Mouse (Mus musculus) left cerebral cortex, postnatal 25 days (tissue): ENCODE data around the gene Csl. TPM values are rescaled to one million over a fixed set of nuclear protein-coding genes. Genes with fewer than 3 reads are reported as not detected.

ENCODE experiments used
- DNase-seq, 2 experiments: peaks; one replicate each; pipeline ENCODE4 v3.0.0; 2022; ENCODE audit warnings: low spot score in 2 of 2, mixed read lengths in 1 of 2
- intact Hi-C: fragments of 180-260 bp; cut with DNase I; formaldehyde crosslinking; loops from one replicate; pipeline ENCODE4 v1.15.1; 2025
- total RNA-seq, 2 experiments: library from RNA; stranded (reverse); gene quantifications; 2 replicates each; pipeline ENCODE4 v1.2.3; 2021

Csl gene
- total RNA-seq = under 1 TPM; 0.55 to 0.89 TPM

DNA sequence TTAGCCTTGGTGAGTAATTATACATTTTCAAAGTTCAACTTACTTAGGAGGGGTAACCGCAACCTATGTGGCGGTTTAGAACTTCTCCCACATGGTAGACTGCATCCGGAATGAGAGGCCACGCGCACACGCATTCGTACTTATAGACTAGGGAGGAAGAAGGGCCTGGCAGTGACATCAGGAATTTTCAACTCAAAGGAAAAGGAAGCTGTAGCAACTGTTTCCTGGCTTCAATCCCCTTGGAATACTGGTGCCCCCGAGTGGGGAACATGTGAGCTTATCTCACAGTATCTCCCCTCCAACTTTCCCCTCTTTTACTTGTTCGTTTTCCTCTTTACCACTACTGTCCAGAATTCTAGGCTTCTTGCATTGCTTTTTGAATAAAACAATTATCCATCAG is at the start of gene Csl:
TSS of gene Csl (minus strand) at position 101 of the 400 bp plus-strand sequence.
- no peak for DNase-seq

DNA sequence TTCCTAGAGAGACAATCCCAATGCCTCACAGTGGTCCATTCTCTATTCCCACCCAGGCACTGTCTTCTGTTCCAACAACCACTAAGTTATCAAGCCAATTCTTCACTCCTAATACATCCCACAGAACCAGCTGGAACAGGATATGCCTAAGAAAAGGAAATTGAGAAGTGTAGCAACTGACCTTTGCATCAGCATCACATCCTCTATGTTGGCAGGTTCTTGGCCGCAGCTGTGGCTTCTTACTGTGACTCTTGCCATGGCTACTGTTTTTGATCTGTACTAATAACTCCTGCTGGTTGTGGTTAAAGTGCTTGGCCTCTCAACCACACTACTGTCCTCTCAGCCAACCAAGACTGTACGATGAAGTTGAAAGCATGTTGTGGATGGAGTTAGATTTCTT is 30.0 kb upstream of the Csl start:
- intact Hi-C loops = no loop called here
- no peak for DNase-seq

More for the DNA sequence above, at the start of gene Csl:
- intact Hi-C loops = no loop called here

DNA sequence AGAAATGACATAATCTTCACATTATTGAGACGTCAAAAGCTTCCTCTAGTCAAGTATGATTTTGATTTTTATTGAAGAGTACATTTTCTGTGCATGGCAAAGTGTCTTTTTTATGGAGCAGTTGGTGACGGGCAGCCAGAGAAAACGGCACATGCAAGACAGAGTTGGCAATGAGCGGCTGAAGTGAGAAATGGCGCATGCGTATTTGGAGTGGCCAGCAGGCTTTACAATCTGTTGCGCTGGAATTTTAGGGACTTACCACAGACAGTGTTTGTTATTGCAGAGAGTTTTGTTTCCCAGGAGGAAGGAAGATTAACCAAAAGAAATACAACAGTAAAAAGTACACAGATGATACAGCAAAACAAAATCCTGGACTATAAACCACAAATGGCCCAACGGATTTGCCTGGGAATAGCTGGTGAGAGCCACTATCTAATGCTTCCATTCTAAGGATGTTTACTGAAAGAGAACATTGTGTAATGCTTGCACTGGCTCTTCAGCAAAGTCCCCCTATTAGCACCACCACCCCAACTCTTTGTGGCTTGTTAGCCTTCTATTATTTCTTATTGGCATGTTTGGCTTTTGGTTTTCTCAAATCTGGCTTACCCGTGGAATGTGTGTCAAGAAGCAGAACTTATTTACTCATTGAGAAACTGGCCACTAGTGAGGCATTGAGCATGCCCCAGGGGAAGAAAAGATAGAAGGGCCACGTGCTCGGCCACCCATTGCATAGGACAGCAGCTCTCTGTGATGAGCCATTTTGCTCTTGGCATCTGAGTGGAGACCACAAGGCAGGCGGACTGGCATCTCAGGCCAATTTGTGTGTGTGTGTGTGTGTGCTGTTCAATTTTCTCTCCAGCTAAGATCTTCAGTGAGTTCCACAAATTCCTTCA is 15.0 kb upstream of the Csl start:
- no peak for DNase-seq
- intact Hi-C loops = no loop called here

DNA sequence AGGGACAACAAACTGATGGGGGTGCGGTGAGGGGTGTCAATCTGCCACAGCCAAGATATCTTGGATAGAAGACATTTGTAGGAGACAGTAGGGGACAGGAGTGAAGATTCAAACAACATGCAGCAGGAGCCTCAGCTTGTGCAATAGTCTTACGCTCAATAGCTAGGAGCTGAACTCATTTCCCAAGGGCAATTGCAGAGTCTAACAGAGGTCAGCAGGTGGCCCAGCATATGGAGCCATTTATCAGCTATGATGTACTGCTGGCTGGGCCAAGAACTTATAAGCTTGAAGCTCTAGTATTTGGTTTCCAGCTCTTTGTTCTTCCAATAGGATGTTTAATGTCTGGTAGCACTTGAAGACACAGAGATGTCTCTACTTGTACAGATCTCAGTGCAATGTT is 9.3 kb downstream of the Csl start:
- no peak for DNase-seq
- intact Hi-C loops = no loop called here

DNA sequence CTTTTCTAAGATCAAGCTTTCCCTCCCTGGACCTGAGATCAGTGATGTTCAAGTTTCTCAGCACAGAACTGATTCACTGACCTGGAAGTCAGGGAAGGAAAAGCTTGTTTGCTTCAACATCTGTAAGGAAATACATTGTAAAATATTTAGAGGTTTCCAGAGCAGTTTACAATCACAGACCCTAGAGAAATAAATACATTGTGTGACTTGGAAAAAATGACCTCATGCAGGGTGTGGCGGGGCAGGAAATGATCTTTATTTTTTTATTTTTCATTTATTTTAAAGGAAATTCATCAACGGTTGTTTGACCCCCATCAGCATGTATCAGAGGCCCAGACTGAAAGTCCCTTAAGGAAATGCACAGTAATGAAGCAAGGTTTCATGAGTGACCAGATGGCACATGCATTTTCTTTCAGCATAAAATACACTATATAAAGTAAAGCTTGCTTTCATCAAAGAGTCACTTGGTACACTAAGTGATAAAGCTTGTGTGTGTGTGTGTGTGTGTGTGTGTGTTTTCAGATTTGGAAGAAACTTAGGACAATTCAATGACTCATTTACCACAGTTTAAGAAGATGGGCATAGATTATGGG is 10.7 kb downstream of the Csl start:
- intact Hi-C loops = no loop called here
- no peak for DNase-seq

DNA sequence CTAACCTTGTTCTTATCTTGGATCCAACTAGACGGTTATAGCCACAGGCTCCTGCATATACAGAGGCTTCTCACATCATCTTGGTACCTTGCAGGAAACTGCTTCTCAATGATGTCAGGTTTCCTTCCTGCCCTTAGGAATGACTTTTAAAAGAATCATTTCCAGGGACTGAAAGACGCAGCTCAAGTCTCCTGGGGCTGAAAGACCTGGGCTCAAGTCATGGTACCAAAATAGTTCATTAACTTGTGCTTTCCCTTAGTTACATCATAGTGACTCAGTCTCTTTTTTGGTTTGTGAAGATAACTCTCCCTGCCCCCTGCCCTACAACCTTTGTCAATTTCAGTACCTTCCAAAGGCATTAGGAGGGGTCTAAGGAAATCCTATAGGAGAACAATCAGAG is 11.4 kb downstream of the Csl start:
- intact Hi-C loops = no loop called here
- DNase-seq = no peak

DNA sequence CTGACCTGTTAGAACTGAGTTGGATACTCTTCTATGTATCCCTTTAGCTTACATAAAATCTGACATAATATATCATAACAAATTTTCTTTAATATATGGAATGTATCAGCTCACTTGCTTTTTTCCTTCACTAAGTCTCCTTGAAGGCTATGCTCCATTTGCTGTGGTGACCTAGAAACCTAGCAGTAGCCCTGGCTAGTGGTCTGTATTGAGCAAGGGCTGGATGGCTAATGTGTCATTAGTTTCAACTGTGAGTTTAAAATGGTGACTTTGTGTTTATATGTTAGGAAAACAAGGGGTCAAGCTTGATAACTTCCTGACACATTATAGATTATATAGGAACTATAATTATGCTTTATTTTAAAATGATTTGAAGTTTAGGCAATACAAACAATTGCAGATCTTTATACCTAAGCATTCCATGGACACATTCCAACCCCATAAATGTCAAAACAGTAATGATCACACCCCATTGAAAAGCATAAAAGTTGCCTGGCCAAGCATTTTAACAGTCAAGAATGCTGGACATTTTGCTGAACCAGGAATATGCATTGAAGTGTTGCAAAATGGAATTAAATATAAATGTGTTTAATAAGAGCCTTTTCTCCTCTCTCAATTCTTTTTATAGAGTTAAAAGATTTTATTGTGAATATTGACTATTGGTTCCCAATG is 17.7 kb downstream of the Csl start:
- DNase-seq = no peak
- intact Hi-C loops = no loop called here

DNA sequence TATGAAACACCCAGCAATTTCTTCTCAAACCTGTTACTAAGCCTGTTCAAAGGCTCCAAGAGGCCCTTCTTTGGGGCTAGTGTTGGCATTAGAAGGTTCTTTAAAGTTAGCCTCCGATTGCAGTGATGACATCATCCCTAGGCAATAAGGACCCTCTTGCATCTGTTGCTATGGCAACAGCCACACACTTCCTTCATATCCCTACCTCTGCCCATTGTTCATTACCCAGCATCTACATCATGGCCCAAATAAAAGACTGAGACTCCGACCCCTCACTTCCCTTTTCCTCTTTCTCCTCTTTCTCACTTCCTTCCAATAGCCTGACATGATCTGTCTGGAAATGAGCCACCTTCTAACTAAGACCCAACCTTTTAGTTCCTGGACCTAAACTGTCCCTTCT is 46.3 kb downstream of the Csl start:
- DNase-seq = no peak
- intact Hi-C loops = no loop called here

DNA sequence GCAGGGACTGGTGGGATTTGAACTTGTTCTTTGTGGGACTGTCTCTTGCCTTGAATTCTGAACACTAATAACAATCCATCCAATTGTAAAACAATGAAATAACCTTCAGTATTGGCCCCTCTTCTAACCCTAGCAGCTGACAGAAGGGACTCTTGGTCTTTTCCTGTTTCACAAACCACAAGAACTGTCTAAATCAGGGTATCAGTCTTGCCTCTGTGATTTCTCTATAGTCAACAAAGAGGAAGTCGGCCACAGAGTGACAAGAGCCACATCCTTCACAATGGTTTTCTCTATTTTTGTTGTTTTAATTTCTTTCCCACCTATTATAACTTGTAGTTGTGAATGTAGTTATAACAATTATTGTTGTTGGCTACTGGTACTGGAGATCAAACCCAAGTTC is 47.9 kb downstream of the Csl start:
- DNase-seq = no peak
- intact Hi-C loops = no loop called here
